Mouse (Mus musculus): ENCODE results near the gene Mrps26. TPM values are rescaled to one million over a fixed set of nuclear protein-coding genes. Genes with fewer than 3 reads are reported as not detected.

Gene Mrps26
- 42.6 TPM for polyA plus RNA-seq (2014; fragmentation: Illumina TruSeq; extraction: RNeasy Lipid Tissue Mini Kit (QIAGEN cat#74804); ENCODE audit: low read depth, low replicate concordance)

DNA sequence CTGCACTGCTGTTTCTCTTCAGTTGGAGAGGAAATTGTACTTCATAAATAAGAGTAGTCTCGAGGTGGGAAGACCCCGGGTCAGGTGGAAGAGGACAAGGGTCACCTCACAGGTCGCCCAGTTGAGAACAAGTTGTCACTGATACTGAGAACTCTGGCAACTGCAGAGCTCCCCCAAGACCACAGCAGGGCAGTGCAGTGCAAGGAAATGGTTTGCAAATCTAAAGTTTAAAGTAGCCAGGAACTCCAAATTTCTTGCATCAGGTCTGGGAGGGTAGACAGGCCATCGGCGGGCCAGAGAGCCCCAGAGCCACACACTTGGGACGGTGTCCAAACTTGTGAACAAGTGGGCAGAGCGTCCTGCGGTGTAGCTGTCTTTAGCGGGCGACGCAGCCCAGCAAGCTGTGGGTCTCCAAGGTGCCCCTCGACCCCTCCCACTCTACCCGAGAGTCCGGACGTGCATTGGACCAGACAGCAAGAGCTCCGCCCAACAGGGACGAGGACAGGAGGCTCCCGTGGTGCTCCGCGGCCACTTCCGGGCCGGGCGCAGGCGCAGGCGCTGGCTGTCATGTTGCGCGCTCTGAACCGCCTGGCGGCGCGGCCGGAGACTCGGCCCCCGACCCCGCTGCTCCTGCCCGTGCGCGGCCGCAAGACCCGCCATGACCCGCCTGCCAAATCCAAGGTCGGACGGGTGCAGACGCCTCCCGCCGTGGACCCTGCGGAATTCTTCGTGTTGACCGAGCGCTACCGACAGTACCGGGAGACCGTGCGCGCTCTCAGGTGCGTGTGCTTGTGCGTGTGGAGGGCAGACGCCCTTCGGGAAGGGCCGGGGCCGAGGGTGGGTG lies at the start of gene Mrps26:
Gene Mrps26 (plus strand): TSS at position 531 of the 844 bp plus-strand sequence.

DNA sequence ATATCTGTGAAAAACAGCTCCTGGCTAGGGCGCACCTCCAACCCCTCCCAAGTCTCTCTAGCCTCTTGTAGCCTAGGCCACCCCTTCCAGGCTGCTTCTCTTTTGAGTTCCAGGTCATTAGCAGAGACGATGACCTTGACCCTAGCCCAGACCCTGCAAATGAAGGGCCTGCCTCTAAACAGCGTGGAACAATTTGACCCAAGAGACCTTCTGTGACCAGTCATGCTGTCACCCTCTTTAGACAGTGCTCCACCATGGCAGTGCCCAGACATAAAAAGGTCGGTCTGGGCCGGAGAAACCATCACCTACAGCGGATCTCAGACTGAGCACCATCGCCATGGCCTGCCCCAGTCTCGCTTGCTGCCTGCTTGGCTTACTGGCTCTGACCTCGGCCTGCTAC lies 12.3 kb downstream of the Mrps26 start, which contains the start of gene Oxt:
Gene Oxt (plus strand): TSS at position 301 of the 400 bp plus-strand sequence.

DNA sequence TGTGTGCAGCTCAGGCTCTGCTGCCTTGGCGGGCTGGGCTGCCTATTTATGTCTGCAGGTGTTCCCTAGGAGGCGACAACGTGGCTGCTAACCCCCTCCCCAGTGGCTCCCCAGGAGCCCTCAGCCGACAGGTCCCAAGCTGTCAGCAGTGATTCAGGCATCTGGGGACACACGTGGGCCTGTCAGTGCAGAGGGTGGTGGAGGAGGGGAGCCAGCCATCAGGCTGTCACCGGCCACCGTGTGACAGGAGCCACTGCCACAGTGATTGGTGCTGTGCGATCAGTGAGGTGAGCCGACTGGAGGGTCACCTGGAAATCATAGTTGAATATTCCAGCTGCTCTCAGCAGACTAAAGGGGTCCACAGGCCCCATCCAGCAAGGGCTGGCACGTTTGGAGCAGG lies 19.0 kb downstream of the Mrps26 start, which contains the start of gene Avp:
Gene Avp (minus strand): TSS at position 3 of the 400 bp plus-strand sequence.

Other genes with a start within 250 kb of the Mrps26 start
- gene Cpxm1, start 166.2 kb upstream of the Mrps26 start, polyA plus RNA-seq (2014; fragmentation: Illumina TruSeq; extraction: RNeasy Lipid Tissue Mini Kit (QIAGEN cat#74804); ENCODE audit: low read depth, low replicate concordance): 46.6 TPM
- not detected for gene Gm28372, start 158.5 kb upstream of the Mrps26 start, polyA plus RNA-seq (2014; fragmentation: Illumina TruSeq; extraction: RNeasy Lipid Tissue Mini Kit (QIAGEN cat#74804); ENCODE audit: low read depth, low replicate concordance)
- 2.7 TPM for gene 1700020A23Rik, start 158.5 kb upstream of the Mrps26 start, polyA plus RNA-seq (2014; fragmentation: Illumina TruSeq; extraction: RNeasy Lipid Tissue Mini Kit (QIAGEN cat#74804); ENCODE audit: low read depth, low replicate concordance)
- gene Tmem239, start 157.3 kb upstream of the Mrps26 start, polyA plus RNA-seq (2014; fragmentation: Illumina TruSeq; extraction: RNeasy Lipid Tissue Mini Kit (QIAGEN cat#74804); ENCODE audit: low read depth, low replicate concordance): 3.5 TPM
- gene Vps16, start 139.4 kb upstream of the Mrps26 start, polyA plus RNA-seq (2014; fragmentation: Illumina TruSeq; extraction: RNeasy Lipid Tissue Mini Kit (QIAGEN cat#74804); ENCODE audit: low read depth, low replicate concordance): 44.2 TPM
- gene Pced1a, start 139.0 kb upstream of the Mrps26 start, polyA plus RNA-seq (2014; fragmentation: Illumina TruSeq; extraction: RNeasy Lipid Tissue Mini Kit (QIAGEN cat#74804); ENCODE audit: low read depth, low replicate concordance): 15.7 TPM
- gene Ptpra, start 113.5 kb upstream of the Mrps26 start, polyA plus RNA-seq (2014; fragmentation: Illumina TruSeq; extraction: RNeasy Lipid Tissue Mini Kit (QIAGEN cat#74804); ENCODE audit: low read depth, low replicate concordance): 78.3 TPM
- not detected for gene Oxt, start 12.4 kb downstream of the Mrps26 start, polyA plus RNA-seq (2014; fragmentation: Illumina TruSeq; extraction: RNeasy Lipid Tissue Mini Kit (QIAGEN cat#74804); ENCODE audit: low read depth, low replicate concordance)
- not detected for gene Avp, start 18.8 kb downstream of the Mrps26 start, polyA plus RNA-seq (2014; fragmentation: Illumina TruSeq; extraction: RNeasy Lipid Tissue Mini Kit (QIAGEN cat#74804); ENCODE audit: low read depth, low replicate concordance)
- 4.8 TPM for gene Fastkd5, start 66.3 kb downstream of the Mrps26 start, polyA plus RNA-seq (2014; fragmentation: Illumina TruSeq; extraction: RNeasy Lipid Tissue Mini Kit (QIAGEN cat#74804); ENCODE audit: low read depth, low replicate concordance)
- gene Ubox5, start 66.3 kb downstream of the Mrps26 start, polyA plus RNA-seq (2014; fragmentation: Illumina TruSeq; extraction: RNeasy Lipid Tissue Mini Kit (QIAGEN cat#74804); ENCODE audit: low read depth, low replicate concordance): 4.7 TPM
- gene Lzts3, start 79.1 kb downstream of the Mrps26 start, polyA plus RNA-seq (2014; fragmentation: Illumina TruSeq; extraction: RNeasy Lipid Tissue Mini Kit (QIAGEN cat#74804); ENCODE audit: low read depth, low replicate concordance): 11.3 TPM
- 145 TPM for gene Ddrgk1, start 100.9 kb downstream of the Mrps26 start, polyA plus RNA-seq (2014; fragmentation: Illumina TruSeq; extraction: RNeasy Lipid Tissue Mini Kit (QIAGEN cat#74804); ENCODE audit: low read depth, low replicate concordance)
- 43.0 TPM for gene Itpa, start 103.9 kb downstream of the Mrps26 start, polyA plus RNA-seq (2014; fragmentation: Illumina TruSeq; extraction: RNeasy Lipid Tissue Mini Kit (QIAGEN cat#74804); ENCODE audit: low read depth, low replicate concordance)
- gene Slc4a11, start 133.8 kb downstream of the Mrps26 start, polyA plus RNA-seq (2014; fragmentation: Illumina TruSeq; extraction: RNeasy Lipid Tissue Mini Kit (QIAGEN cat#74804); ENCODE audit: low read depth, low replicate concordance): 4.5 TPM